Mouse (Mus musculus): Measurements from ENCODE around the gene Stoml2. TPM values are rescaled to one million over a fixed set of nuclear protein-coding genes. Genes with fewer than 3 reads are reported as not detected.

Stoml2 gene
- total and polyA plus RNA-seq, 2 experiments from 2014 or later = 118 to 256 TPM

DNA sequence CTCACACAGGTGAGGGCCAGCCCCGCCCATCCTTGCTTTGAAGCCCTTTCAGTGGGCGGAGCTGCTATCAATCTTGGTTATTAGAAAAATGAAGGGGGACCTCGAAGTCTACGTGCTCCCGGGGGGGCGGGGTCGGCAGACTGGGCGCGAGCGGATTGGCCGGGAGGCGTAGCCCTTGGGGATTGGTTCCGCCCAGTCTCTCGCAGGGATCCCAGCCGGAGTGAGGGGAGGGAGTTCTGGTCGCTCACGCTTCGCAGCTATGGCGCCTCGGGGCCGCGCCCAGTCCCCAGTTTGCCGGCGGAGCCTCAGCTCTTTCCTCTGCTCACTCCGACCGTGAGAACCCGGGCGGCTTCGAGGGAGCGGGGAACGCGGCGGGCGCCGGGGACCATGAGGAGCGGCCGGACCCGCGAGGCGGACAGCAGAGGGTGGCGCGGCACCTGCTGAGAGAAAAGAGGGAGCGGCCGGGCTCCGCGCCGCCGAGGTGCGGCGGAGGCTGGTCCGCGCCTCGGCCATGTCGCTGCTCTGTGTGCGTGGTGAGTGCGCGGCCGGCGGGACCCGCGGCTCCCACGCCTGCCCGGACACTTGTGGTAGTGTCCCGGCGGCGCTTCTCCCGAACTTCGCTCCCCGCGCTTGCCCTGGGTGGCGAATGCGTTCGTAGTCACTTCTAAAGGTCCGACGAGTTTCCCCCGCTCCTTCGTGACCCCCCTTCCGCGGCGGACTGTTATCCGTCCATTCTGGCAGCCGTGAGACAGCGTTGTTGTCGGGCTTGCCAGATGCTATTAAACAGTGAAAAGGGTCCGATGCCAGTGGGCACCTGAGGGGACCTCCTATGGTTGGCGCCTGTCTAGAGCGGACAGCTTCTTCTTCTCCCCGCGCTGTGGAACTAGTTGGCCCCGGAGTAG is 27.5 kb upstream of the Stoml2 start, which contains the start of gene Unc13b:
Unc13b (plus strand) TSS at position 201 of the 902 bp plus-strand sequence.
- peak within 1 kb of the TSS; percentile 72 for H3K27ac ChIP-seq
- no peak for TF ChIP-seq CTCF (IDR thresholded peaks at IDR 0.05; ENCODE audit: low read depth)
- H3K27me3 ChIP-seq (ENCODE audit: insufficient read depth, low read length) = no peaks in the 10 kb centered on the region
- no peaks in the 10 kb centered on the region for H3K36me3 ChIP-seq (ENCODE audit: insufficient read depth, low read length)
- peak; percentile 96 for DNase-seq (ENCODE audit: low spot score)
- H3K4me3 ChIP-seq (ENCODE audit: low read length) = peak within 1 kb of the TSS; percentile 88
- peak; percentile 97 for ATAC-seq
- peaks cover 3% of the 10 kb centered on the region; the same call in 1 of the 2 replicates for H3K4me1 ChIP-seq (ENCODE audit: insufficient read depth, low read length)
- peak within 1 kb of the TSS; percentile 82 for H3K4me2 ChIP-seq (ENCODE audit: low read depth, low read length)
- H3K9me3 ChIP-seq (ENCODE audit: low read length) = no peaks in the 10 kb centered on the region
- H3K9ac ChIP-seq (replicated peaks; ENCODE audit: low read length) = peak within 1 kb of the TSS; percentile 81
- under 1% methylated on average over 88 of the region's 90 CpGs for WGBS

DNA sequence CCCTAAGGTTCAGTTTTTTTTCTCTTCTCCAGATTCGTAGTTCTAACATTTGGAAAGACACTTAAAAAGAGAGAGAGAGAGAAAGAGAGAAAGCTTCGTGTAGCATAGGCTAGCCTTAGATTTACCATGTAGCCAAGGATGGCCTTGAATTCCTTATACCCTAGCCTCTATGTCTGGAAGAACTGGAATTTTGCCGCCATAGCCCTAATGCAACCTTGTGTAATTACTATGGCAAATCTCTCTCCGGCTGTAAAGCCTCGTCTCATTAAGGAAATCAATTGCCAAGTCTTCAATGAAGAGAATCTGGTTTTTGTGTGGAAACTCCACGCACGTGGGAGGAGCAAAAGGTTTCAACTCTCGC is 26.9 kb upstream of the Stoml2 start:
- no peak overlapping the region for H3K9ac ChIP-seq (replicated peaks; ENCODE audit: low read length)
- H3K4me2 ChIP-seq (ENCODE audit: low read depth, low read length) = peak overlapping the region; percentile 82
- DNase-seq (ENCODE audit: low spot score) (no peak), ATAC-seq (no peak)
- TF ChIP-seq CTCF (IDR thresholded peaks at IDR 0.05; ENCODE audit: low read depth) = no peak
- peak overlapping the region; percentile 88 for H3K4me3 ChIP-seq (ENCODE audit: low read length)
- no peaks in the 10 kb centered on the region for H3K36me3 ChIP-seq (ENCODE audit: insufficient read depth, low read length)
- H3K27me3 ChIP-seq (ENCODE audit: insufficient read depth, low read length) = no peaks in the 10 kb centered on the region
- WGBS = 17% methylated on average over 8 of the region's 8 CpGs
- no peak overlapping the region for H3K27ac ChIP-seq
- peaks cover 3% of the 10 kb centered on the region; the same call in 1 of the 2 replicates for H3K4me1 ChIP-seq (ENCODE audit: insufficient read depth, low read length)
- H3K9me3 ChIP-seq (ENCODE audit: low read length) = no peaks in the 10 kb centered on the region

DNA sequence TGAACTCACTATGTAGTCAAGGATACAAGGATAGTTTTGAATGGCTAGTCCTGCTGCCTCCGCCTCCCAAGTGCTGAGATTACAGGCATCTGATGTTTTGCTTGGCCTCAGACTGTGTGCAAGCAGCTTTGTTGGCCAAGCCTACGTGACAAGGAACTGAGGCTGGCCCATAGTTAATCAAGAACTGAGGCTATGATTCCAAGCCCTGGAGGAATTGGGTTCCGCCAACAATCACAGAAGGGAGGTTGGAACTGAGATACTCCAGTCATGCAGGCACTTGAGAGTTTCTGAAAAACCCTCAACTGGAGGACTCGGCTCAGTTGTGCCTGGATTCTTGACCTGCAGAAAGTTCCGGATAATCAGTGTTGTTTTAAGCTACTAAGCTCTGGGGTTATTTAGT is 26.1 kb upstream of the Stoml2 start:
- Histone ChIP-seq H3K4me1 (ENCODE audit: insufficient read depth, low read length) (peaks cover 3% of the 10 kb centered on the region; the same call in 1 of the 2 replicates), H3K4me2 (ENCODE audit: low read depth, low read length) (no peak overlapping the region), H3K4me3 (ENCODE audit: low read length) (no peak overlapping the region), H3K36me3 (ENCODE audit: insufficient read depth, low read length) (no peaks in the 10 kb centered on the region), H3K27me3 (ENCODE audit: insufficient read depth, low read length) (no peaks in the 10 kb centered on the region), H3K27ac (no peak overlapping the region), H3K9me3 (ENCODE audit: low read length) (no peaks in the 10 kb centered on the region), H3K9ac (replicated peaks; ENCODE audit: low read length) (no peak overlapping the region)
- DNase-seq (ENCODE audit: low spot score) (no peak), ATAC-seq (no peak)
- WGBS = 95% methylated on average over 5 of the region's 5 CpGs
- no peak for TF ChIP-seq CTCF (IDR thresholded peaks at IDR 0.05; ENCODE audit: low read depth)

DNA sequence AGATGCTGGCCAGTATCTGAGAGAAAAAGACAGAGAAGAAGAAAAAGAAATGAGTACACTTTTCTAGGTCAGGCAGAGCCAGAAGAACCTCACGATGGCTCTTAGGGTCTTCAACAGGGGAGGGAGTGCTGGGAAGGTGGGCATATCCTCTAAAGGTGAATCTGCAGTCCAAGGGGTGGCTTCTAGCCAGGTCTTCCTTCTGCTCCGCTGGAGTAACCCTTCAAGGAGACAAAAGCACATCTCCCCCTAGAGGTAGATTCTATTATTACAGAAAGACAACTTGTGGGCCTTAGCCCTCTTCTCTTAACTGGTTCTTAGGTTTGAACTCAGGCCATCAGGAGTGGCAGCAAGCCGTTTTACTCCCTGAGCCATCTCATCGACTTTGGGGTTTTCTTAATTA is 21.1 kb upstream of the Stoml2 start:
- 15% methylated on average over 4 of the region's 4 CpGs for WGBS
- Histone ChIP-seq H3K9me3 (ENCODE audit: low read length) (no peaks in the 10 kb centered on the region), H3K4me3 (ENCODE audit: low read length) (no peak overlapping the region), H3K4me2 (ENCODE audit: low read depth, low read length) (no peak overlapping the region), H3K4me1 (ENCODE audit: insufficient read depth, low read length) (no peaks in the 10 kb centered on the region), H3K27me3 (ENCODE audit: insufficient read depth, low read length) (no peaks in the 10 kb centered on the region), H3K36me3 (ENCODE audit: insufficient read depth, low read length) (no peaks in the 10 kb centered on the region), H3K9ac (replicated peaks; ENCODE audit: low read length) (no peak overlapping the region), H3K27ac (no peak overlapping the region)
- DNase-seq (ENCODE audit: low spot score) = peak; percentile 84
- peak; percentile 69 for TF ChIP-seq CTCF (IDR thresholded peaks at IDR 0.05; ENCODE audit: low read depth)
- 0 out of 2 replicates have a peak, but pooled peaks have one; percentile 15 for ATAC-seq

DNA sequence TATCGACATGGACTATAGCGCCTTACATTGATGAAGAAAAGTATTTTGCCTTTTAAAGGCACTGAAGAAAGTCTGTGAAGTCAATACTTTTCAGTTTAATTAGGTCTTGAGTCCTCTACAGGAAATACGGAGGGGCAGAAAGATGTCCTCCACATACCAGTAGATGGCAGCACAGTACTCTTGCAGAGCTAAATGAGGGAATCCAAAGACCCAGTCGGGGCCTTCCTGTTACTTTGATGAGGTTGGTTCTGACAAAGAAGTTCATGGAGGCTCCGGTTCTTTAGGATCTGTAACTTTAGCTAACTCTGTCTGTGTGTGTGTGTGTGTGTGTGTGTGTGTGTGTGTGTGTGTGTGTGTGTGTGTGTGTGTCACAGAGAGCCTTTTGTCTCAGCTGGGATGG is 15.7 kb upstream of the Stoml2 start:
- TF ChIP-seq CTCF (IDR thresholded peaks at IDR 0.05; ENCODE audit: low read depth) = peak; percentile 89
- ATAC-seq = no peak
- 8% methylated on average over 5 of the region's 5 CpGs for WGBS

DNA sequence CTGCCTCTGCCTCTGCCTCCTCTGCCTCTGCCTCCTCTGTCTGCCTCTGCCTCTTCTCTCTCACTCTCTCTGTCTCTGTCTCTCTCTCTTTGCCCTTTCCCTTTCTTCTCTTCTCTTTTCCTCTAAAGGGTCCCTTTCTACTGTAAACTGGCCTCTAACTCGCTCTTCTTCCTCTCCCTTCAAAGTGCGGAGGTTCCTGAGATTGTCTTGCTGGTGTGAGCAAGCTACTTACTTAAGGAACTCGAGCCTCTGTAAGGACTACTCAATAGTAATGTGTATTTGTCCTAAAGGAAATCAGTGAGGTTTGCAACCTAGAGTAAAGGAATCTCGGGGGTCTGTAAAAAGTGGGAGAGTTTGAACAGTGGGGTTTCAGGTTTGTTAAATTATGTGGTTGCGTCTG is 15.1 kb upstream of the Stoml2 start:
- ATAC-seq = no peak
- Histone ChIP-seq H3K4me3 (ENCODE audit: low read length) (no peak overlapping the region), H3K9me3 (ENCODE audit: low read length) (no peaks in the 10 kb centered on the region)

More for the DNA sequence above, 15.7 kb upstream of the Stoml2 start:
- Histone ChIP-seq H3K27ac (no peak overlapping the region), H3K9ac (replicated peaks; ENCODE audit: low read length) (no peak overlapping the region), H3K4me3 (ENCODE audit: low read length) (no peak overlapping the region), H3K36me3 (ENCODE audit: insufficient read depth, low read length) (no peaks in the 10 kb centered on the region), H3K9me3 (ENCODE audit: low read length) (no peaks in the 10 kb centered on the region), H3K4me1 (ENCODE audit: insufficient read depth, low read length) (peaks cover 4% of the 10 kb centered on the region), H3K27me3 (ENCODE audit: insufficient read depth, low read length) (no peaks in the 10 kb centered on the region), H3K4me2 (ENCODE audit: low read depth, low read length) (no peak overlapping the region; the same call in 1 of the 2 replicates)
- peak; percentile 95 for DNase-seq (ENCODE audit: low spot score)

More for the DNA sequence above, 15.1 kb upstream of the Stoml2 start:
- TF ChIP-seq CTCF (IDR thresholded peaks at IDR 0.05; ENCODE audit: low read depth) = no peak
- no peaks in the 10 kb centered on the region for H3K36me3 ChIP-seq (ENCODE audit: insufficient read depth, low read length)
- no peak overlapping the region for H3K9ac ChIP-seq (replicated peaks; ENCODE audit: low read length)
- peaks cover 4% of the 10 kb centered on the region for H3K4me1 ChIP-seq (ENCODE audit: insufficient read depth, low read length)
- 59% methylated on average over 5 of the region's 5 CpGs for WGBS
- H3K27me3 ChIP-seq (ENCODE audit: insufficient read depth, low read length) = no peaks in the 10 kb centered on the region
- H3K27ac ChIP-seq = no peak overlapping the region
- DNase-seq (ENCODE audit: low spot score) = no peak
- H3K4me2 ChIP-seq (ENCODE audit: low read depth, low read length) = peak overlapping the region; percentile 70; the same call in 1 of the 2 replicates

All from hindbrain, postnatal 0 days (tissue).